Mouse (Mus musculus): ENCODE measurements at regions not wholly inside any gene's neighbourhood (a gene's known extent, or its start where the extent isn't known, plus 50 kb on each side); places are given as distances from the start of the nearest gene placed in this dataset.

- Histone ChIP-seq H3K4me1 (ENCODE audit: control insufficient read depth in 2 of 2, insufficient read depth in 2 of 2, low read length in 2 of 2) (peaks cover 7% of the 10 kb centered on the region in 2 experiments; a peak in 3 of 4 replicates), H3K27ac (replicated peaks in 1 of 2; ENCODE audit: control insufficient read depth in 1 of 2, insufficient read depth in 1 of 2, low read depth in 2 of 2, low read length in 2 of 2) (peak overlapping the region; percentile 15 to 52; a peak in 3 of 4 replicates), H3K27me3 (ENCODE audit: control insufficient read depth, insufficient read depth, low read length) (no peaks in the 10 kb centered on the region), H3K36me3 (ENCODE audit: control insufficient read depth, insufficient read depth, low read length) (no peaks in the 10 kb centered on the region), H3K4me2 (ENCODE audit: low read length) (no peak overlapping the region), H3K9ac (ENCODE audit: low read length) (no peak overlapping the region), H3K9me3 (ENCODE audit: control insufficient read depth, low read length) (no peaks in the 10 kb centered on the region), H3K4me3 (ENCODE audit: control insufficient read depth in 1 of 2, insufficient read depth in 1 of 2, low read depth in 1 of 2, low read length in 2 of 2) (no peak overlapping the region)
- WGBS: 47% methylated on average over 13 of the region's 13 CpGs
- ATAC-seq (ENCODE audit: insufficient number of reproducible peaks, insufficient read depth, low FRiP score, low read depth): no peak; the same call in 1 of the 2 replicates
Measured at GRCm38 (mm10) chr15:59263433-59264328, 374.6 kb downstream of the Gm49356 start.
